Mouse (Mus musculus) retina, postnatal 7 days (tissue): Measurements from ENCODE around the gene Tm9sf2.
"Not testable (repeated sequence)": the region's sequence is repeated elsewhere in the genome, so short reads cannot be mapped to it uniquely, and the experiment has no call there.

ENCODE experiments used
- DNase-seq: peaks from one replicate; pipeline ENCODE4 v3.0.0-alpha.2; 2012; ENCODE audit warnings: low read depth, low spot score

Tm9sf2 gene

DNA sequence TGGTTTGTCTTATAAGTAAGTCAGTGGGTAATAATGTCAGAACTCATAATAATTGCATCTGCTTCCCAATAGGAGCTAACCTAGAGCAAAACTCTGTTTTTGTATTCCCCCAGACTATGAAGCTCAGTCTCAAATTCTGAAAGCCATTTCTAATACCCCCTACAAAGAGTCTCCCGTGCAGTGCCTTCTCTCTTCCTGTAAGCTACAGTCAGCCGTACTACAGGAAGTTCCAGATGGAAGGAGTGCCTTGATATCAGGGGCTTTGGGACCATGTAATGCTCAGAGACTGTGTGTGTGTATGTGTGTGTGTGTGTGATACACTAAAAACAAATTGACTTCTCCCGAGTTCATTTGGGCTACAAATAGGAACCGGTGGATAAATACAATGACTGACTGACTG lies 7.3 kb upstream of the Tm9sf2 start:
- no peak for DNase-seq

DNA sequence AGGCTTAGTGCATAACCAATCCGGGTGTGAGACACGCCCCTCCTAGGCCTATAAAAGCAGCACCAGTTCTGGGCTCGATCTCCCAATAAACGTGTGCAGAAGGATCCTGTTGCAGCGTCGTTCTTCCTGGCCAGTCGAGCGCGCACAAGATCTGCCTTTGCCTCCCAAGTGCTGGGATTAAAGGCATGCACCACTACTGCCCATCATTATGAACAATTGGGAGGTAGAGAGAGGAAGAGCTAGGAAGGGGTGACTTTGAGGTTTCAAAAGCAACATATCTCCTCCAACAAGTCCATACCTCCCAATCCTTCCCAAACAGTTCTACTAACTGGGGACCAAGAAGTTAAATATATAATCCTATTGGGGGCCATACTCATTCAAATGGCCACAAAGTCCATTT lies 4.9 kb upstream of the Tm9sf2 start:
- not testable (repeated sequence) for DNase-seq

DNA sequence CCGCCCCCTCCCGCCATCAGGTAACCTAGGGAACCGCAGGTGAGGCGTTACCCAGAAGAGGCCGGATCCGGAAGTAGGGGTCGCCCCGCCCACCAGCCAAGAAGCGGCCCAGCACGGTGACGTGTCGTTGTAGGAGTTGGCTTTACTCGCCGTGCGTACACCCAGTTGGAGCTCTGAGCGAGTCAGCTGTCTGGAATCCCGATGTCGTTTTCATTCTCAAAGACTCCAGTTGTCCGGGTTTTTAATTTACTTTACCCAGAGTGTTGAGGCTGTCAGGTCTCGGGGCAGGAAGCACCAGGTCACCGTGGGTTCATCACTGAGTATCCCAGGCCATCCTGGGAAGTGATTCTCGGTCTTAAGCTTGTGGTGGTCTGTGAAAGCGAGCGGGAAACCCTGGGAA lies 2.0 kb upstream of the Tm9sf2 start:
- peak; percentile 87 for DNase-seq

DNA sequence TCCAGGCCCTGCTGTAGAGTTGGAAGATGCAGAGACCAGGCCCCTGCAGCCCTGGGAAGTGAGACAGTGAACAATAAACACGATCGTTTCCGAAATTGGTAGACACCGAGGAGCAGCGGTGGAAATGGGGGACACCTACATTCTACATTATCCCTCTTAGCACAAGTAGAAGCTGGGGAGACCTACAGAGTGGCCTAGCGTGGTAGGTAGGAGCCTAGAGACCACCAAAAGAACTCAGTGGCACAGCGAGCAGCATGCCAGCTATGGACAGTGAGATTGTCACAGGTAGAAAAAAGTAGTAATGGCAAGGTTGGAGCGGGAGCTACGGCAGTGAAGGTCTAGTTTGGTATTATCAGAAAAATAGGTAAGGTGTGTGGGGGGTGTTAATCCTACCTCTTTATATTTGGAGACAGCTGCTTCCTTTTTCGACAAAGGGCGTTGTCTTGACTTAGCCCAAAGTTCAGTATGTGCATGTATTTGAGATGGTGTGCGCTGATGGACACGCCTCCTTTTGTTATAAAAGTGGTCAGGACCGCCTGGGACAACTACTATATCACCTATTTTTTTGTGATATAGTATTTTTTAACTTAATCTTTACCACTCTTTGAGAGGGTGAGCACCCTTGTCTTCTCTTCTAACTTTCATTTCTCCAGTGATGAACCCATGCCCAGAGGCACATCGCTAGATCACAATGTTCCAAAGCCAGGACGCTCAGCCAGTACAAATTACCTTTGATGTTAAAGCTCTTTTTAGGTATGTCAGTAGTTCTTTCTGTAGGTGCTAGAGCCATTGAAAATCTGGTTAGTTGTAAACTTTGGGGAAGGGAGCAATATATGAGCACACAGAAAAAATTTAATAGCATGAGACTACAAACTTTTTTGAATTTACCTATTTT lies 1.2 kb upstream of the Tm9sf2 start:
- DNase-seq, result no peak

DNA sequence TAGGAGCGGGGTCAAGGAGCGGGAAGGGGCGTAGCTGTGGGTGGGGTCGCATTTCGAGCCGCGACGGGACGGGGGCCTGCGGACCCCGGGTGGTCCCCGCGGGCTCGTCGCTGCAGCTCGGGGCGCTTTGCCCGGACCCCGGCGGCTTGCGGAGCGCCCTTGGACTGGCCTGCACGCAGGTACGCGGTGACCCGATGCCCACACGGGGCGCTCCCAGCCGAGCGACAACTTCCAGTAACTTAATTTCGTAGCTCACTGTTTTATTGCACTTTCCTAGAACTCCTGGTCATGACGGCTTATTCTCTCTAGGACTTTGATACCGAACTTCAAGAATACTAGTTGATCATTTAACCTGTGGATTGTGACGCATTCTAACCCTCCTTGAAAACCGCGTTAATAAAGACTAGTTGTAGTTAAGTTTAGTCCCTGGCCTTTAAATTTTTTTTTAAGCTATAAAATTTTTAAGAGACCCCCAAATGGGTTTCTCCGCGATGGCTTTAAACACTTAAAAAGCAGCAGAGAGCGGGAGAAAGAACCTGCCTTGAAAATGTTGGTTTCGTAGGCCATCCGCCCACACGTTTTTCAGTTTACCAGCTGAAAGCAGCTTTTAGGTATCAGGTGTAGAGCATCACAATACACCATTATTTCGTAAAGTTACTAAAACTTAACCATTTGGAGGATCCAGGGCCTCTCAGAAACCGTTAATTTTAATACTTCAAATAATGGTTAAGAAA lies 810 bp downstream of the Tm9sf2 start:
- DNase-seq, result no peak

GRCm38 (mm10) chr14:122111681-122112080 lies 4.8 kb downstream of the Tm9sf2 start:
- no peak for DNase-seq

- DNase-seq, result no peak
Measured at GRCm38 (mm10) chr14:122112311-122112710, 5.5 kb downstream of the Tm9sf2 start.

DNA sequence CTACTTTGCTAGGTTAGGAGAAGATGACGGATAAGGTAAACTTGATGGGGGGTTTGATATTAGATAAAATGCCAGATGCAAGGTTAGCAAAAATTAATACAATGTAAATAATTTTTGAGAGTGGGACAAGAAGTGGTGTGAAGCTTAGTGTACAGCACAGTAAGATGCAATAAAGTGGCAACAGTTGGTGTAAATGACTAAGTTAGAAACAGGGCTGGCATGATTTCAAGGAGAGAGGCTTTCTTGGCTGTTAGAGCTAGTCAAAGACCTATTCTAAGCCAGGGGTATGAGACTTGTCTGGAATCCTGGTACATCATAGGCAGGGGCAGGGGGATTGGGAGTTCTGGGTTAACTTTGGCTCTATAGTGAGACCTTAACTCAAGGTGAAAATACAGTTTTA lies 9.4 kb downstream of the Tm9sf2 start:
- no peak for DNase-seq

DNA sequence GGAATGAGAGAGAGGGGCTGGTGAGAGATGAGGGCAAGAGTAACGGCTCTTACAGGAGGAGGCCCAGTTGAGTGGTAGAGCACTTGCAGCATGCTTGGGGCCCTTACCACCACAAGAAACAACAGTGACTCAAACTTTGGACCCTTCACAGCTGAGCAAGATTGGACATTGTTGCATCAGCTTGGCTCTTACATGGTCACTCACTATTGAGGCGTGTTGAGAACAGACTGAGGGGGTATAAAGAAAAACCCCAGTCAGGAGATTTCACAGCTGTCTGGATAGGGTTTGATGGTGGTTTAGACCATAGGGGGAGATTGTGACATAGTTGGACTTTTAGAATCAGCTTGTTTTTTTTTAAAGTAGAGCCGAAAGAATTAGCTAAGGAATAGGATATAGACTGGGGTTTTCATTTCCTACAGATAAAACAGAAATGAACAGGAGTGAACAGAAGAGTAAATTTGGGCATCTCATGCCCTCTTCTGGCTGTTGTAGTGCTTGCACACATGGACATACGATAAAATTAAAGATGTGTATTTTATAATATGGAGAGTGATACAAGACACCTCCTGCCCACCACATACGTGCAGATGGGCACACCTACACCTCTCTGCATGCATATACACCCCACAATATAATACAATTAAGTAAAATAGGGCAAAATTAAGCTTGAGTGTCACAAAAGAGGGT lies 23.4 kb downstream of the Tm9sf2 start:
- no peak for DNase-seq

- no peak for DNase-seq
Measured at GRCm38 (mm10) chr14:122131644-122132043, 24.8 kb downstream of the Tm9sf2 start.

DNA sequence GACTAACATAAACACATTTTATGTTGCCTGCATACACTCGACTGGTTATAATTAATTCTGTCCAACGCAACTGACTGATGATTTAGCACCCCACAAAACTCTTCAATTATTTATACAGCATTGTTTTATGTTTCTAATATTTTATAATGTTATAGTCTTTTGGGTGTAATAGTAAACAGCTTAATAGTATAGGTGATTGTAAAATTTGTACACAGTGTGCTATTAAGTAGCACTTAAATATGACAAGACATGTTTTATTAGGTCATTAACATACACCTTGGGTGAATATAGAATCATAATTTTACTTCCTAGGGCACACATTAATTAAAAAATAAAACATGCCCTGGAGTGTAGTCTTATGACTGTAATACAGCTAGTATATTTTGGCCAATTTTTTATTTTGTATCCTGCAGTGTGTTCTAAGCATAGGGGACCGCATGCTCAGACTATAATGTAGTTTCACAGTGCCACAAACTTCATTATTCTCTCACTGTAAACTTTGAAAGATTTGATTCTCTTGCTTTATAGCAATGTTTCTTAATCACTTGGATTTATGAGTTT lies 29.6 kb downstream of the Tm9sf2 start:
- DNase-seq, result no peak

GRCm38 (mm10) chr14:122137234-122137633 lies 30.4 kb downstream of the Tm9sf2 start:
- DNase-seq, result no peak

DNA sequence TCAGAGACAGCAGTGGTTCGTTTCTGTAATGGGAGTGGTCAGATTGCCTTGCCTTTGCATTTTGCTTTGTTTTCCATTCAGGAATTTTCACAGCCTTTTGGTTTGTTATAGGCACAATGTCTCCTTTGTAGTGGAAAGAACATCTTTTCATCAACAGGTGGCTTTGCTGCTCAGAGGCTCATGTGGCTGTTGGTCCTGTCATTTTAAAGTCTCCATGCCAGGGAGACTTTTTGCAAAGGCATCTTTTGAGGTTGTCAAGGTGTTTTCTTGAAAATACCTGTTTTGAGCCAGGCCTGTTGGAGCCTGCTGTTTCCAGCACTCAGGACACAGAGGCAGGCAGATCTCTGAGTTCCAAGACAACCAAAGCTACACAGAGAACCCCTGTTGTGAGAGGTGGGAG lies 33.3 kb downstream of the Tm9sf2 start:
- DNase-seq, result no peak

GRCm38 (mm10) chr14:122143585-122144269 lies 36.9 kb downstream of the Tm9sf2 start:
- no peak for DNase-seq

- DNase-seq, result no peak
Measured at GRCm38 (mm10) chr14:122145374-122145773, 38.5 kb downstream of the Tm9sf2 start.

DNA sequence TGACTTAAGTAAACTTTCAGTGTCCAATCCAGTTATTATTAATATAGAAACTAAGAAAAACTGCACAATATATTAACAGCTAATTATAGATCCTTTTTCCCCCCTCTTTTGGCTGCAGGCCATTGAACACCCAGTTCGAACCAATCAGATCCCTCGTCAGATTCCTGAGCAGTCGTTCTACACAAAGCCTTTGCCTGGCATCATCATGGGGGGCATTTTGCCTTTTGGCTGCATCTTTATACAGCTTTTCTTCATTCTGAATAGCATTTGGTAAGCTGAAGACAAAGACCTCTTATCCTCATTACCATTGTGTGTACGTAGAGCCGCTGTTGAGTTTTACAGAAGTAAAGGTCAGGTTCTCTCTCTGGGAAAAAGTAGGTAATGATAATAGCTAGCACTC lies 43.8 kb downstream of the Tm9sf2 start:
- no peak for DNase-seq

DNA sequence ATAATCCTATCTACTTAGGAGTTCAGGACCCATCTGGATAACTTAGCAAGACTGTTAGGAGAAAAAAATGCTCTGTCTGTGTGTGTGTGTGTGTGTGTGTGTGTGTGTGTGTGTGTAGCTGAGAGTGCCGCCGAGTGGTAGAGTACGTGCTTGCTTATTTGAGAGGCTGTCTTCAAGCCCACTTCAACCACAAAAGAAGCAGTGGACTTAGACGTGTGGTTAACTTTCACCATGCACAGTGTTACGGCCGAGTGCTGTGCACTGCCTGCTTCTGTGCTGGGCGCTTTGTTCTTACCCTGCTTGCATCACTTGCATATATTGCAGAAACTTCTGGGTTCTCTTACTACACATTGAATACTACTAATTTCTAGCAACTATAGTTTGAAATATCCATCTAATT lies 50.9 kb downstream of the Tm9sf2 start:
- no peak for DNase-seq

GRCm38 (mm10) chr14:122160916-122161315 lies 54.1 kb downstream of the Tm9sf2 start:
- no peak for DNase-seq

DNA sequence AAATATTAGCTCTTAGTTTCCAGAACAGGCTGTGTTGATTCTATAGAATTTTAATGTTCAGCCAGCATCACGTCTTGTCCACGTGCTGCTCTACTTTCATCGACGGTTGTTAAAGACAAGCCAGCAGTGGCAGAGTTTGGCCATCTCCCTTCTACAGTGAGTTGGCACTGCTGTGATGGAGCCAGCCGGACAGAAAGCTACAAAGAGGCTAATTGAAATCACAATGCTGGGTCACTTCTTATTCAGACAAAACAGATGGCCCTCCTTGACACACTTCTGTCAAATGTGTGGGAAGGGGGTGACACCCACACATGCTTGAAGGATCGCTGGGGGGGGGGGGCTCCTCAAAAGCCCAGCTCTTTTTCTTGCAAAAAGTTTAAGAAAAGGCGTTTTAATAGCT lies 62.1 kb downstream of the Tm9sf2 start:
- DNase-seq, result no peak

- no peak for DNase-seq
Measured at GRCm38 (mm10) chr14:122170202-122170781, 63.5 kb downstream of the Tm9sf2 start.

- no peak for DNase-seq
Measured at GRCm38 (mm10) chr14:122171031-122171430, 64.2 kb downstream of the Tm9sf2 start.
